Mouse (Mus musculus): ENCODE measurements around the gene Aanat. TPM values are rescaled to one million over a fixed set of nuclear protein-coding genes. Genes with fewer than 3 reads are reported as not detected.

Aanat gene
- total RNA-seq, 4 experiments from 2014 or later: not detected

DNA sequence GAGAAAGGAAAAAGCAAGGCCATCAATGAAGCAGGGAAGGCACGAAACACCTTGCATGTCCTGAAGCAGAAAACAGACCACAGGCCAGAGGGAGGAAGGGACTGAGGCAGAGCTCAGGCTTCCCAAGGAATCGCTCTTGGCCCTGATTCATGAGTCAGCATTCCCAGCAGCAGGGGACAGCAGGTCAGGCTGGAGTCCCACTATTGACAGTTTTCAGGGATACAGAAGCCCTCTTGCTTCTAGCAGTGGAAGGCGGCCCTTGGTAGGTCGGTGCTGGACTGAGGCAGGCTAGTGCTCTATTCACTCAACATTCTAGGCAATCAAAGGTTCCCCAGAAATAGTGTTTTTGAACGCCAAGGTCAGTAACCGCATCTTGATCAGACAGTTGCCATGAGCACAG lies 11.7 kb upstream of the Aanat start:
- DNase-seq (ENCODE audit: low spot score in 2 of 2): no peak

DNA sequence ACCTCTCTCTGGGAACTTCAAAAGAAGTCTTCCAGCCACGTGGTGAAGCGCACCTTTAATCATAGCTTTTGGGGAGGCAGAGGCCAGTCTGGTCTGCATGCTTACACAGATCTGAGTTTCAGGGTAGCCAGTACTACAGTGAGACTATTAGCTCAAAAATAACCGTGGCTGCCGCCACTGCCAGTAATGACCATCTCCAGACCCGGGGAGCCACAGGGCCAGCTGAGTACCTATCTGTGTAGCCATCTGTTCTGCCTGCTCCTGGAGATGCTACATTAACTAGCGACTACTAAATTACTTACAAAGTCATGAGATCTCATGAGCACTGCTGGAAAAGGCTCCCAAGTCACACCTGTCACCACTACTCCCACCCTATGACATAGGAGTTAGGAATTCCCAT lies 11.2 kb upstream of the Aanat start:
- DNase-seq (ENCODE audit: low spot score in 2 of 2): no peak

DNA sequence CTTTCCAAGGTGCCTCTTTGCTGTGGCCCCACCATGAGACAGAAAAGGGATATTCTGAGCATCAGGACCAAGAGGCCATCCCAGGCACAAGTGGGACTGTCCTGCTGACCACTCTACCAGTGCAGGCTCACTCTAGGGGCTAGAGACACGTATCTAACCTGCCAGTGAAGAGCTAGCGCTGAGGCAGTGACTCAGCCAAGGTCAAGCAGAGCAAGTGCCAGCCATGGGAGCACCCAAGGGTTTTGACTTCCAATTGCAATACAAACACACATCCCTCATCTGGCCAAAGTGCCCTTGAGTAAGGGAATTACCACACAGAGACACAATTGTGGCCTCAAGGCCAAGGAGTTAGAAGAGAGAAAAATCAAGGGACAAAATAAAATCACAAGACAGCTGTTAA lies 10.8 kb upstream of the Aanat start:
- DNase-seq (ENCODE audit: low spot score in 2 of 2): no peak

DNA sequence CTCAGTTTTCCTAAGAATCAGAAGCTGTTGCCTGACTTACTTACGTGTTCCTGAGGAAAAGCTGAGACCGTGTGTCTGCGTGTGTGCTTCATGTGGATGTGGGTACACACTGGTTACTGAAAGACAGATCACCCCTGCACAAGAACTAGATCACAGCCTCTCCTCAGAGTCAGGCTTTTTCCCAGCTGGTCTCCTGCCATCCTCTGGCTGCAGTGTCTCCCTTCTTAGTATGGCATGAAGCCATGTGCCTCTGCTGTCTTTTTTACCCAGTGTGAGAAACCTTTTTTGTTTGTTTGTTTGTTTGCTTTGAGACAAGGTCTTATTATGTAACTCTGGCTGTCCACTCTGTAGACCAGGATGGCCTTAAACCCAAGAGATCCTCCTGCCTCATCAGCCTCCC lies 7.0 kb upstream of the Aanat start:
- no peak for DNase-seq (ENCODE audit: low spot score in 2 of 2)

DNA sequence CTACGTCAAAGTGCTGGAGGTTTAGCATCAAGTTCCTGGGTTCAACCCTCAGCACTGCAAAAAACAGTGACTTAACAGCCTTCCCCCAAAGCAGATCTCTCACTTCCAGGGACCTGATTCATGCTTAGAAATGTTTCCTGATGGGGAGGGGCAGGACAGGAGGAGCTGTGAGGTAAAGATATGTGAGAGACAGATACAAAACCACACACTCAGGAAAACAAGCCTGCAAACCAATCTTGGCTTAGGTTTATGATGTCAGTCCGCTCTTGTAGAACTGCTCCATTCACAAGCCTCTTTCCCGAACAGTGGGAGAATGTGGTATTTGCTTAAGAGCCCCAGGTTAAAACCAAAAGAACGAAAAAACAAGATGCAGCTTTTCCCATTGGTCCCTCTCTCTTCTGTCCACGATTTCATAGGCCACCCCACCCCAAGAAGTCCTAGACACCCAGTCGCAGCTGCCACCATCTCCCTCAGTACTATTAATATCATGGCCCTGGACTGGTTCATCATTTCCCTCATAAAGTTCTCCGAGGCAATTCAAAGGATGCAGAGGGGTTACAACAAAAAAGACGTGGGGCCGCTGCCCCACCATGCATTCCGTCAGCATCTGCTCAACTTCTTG lies 6.1 kb upstream of the Aanat start:
- DNase-seq (ENCODE audit: low spot score in 2 of 2): no peak

DNA sequence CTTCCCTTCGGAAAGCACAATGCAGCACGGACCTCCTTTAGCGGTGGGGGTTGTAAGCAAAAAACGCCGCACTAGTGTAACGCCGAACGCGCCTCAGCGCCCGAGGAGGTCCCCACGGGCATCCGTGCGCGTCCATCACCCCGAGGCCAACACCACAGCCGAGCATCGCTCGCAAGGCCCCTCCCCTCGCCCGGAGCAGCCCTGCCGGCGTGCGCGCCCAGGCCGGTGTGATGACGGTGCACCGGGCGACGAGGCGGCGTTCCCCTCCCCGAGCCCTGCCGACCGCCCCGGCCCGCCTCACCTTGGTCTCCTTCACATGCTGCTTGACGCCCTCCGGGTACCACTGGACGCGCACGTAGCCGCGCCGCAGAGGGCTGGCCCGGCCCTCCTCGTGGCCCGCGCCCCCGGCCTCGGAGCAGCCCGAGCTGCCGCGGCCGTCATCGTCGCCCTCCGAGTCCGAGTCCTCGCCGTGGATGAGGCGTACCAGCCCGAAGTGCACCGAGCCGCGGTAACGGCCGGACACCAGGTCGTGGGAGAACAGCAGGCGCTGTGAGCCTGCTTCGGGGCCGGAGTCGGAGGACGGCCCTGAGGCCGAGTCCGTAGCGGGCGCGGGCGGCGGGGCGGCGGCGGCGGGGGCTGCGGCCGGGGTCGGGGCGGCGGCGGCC lies 5.4 kb upstream of the Aanat start:
- DNase-seq (ENCODE audit: low spot score in 2 of 2): no peak

DNA sequence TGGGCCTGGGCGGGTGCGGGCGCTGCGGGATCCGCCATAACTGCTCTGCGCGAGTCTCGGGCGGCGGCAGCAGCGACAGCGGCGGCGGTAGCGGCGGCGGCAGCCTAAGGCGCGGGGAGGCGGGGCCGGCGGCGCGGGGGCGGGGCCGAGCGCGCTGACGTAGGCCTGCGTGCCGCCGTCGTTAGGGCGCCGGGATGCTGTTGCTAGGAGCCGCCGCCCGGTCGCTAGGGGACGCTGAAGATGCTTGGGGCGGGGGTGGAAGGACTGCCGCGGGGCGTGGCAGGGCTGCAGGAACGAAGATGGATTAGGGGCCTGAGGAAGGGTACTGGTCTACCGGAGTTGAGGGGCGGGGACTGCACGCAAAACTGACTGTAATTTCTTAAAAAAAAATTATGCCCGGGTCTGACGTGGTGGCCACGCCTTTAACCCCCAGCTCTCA lies 4.8 kb upstream of the Aanat start, which contains the start of gene Ube2o:
Ube2o (minus strand) TSS at position 72 of the 439 bp plus-strand sequence.
- DNase-seq (ENCODE audit: low spot score in 2 of 2): peak; percentile 77 to 82

DNA sequence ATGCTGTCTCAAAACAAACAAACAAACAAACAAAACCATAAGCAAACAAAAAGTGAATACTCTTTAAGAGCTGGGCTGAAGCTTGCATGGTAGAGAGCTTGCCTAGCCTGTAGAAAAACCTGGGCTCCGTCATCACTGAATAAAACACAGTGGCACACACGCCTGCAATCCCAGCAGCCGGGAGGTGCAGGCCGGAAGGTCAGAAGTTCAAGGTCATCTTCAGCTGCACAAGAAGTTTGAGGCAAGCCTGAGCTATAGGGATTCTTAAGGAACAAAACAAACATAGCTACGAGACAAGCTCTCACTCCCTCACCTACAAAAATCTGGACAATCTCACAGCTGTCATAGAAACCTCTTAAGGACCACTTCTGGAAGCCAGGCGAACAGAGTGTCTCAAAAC lies 550 bp upstream of the Aanat start:
- DNase-seq (ENCODE audit: low spot score in 2 of 2): no peak

DNA sequence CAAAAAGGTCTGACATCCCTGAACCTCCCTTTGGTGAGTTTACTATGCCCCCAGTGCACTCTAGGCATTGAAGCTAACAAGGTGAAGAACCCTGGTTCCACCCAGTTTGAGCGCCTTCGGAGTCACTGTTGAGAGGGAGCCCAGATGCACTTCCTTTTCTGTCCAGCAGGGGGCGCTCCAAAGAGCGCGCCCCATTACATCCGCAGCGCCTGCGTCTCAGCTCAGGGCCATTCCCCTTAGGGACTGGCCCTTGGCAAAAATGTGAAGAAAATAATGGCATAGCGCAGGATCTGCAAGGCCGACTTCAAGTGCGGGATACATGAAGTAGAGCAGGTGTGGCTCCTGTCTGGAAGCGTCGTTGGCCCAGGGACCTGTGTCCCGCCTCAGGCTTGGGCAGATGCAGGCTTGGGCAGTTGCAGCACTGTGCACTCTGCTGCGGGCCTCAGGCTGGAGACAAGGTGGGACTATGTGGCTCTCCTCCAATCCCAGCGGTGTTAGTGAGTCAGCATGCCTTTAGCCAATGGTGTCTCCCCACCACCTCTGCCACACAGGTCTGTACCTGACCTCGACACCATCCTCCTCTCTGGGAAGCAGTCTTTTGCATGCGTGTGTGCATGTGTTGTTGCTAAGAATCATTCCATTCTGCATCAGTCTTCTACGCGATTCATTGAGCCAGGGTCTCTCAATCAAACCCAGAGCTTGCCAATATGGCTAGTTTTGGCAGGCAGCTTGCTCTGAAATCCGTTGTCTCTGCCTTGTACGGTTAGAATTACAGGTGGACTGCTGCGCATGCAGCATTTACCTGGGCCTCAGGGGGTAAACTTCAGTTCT lies 784 bp downstream of the Aanat start:
- DNase-seq (ENCODE audit: low spot score in 2 of 2): peak; percentile 48 to 51

DNA sequence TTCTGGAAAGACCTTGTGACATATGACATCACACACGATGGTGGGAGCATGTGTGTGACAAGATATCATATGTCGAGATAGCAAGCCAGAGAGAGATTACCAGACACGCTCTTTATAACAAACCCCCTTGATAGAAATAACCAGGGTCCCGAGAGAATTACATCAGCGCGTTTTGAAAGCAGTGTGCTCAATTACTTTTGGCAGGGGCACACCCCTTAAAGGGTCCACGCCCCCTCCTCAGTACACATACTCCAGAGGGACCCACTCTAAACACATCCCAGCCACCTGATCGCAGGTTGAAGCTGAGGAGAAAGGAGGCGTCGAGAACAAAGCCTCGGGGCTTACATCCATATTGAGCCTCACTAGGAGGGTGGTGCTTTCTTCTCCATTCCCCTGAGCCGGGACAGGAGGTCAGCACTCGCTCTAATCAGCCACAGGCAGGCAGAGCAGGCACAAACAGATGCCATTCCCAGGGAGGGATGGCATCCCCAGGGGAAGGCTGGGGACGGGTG lies 2.8 kb downstream of the Aanat start:
- no peak for DNase-seq (ENCODE audit: low spot score in 2 of 2)

DNA sequence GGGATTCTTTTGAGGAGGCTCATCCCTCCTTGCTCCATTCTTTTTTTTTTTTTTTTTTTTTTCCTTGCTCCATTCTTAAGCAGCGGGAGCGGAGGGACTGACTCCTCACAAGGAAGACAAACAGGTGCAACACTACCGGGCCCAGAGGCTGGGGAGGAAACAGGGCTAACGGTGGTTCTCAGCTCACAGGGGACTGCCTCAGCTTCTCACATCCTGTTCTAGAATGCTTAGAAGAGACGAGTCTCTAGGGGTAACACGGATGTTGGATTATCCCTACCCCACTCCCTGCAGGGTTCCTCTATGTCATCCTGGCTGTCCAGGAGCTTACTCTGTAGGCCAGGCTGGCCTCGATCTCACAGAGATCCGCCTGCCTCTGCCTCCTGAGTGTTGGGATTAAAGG lies 3.3 kb downstream of the Aanat start:
- no peak for DNase-seq (ENCODE audit: low spot score in 2 of 2)

DNA sequence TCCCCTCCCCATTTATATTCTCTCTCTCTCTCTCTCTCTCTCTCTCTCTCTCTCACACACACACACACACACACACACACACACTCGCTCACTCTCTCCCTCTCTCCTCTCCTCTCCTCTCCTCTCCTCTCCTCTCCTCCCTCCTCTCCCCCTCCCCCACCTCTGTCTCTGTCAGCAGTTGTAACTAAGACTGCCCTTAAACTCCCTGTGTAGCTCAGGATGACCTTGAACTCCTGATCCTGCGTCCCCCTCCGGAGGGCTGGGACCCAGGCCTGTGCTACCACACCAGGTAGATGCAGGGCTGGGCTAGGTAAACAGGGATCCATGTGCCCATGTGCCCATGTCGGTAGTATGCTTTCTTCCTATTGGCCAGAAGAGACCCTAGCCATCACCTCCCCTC lies 5.4 kb downstream of the Aanat start:
- no peak for DNase-seq (ENCODE audit: low spot score in 2 of 2)

DNA sequence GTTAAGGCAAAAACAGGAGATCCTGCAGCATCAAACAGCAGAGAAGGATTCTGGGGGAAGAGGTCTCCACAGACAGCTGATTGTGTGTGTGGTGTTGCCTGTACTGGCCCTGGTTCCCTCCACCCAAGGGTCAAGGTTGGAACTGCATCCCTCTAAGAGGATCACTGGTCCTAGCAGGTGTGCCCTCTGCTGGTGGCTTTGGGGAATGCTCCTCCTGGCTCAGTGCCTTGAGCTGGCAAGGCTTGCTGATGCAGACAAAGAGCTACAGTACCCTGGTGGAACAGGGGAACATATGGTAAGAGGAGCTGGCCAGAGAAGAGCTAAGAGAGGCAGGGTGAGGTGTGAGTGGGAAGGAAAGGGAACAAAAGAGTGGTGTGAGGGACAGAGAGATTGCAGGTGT lies 6.2 kb downstream of the Aanat start:
- DNase-seq (ENCODE audit: low spot score in 2 of 2): peak; percentile 90 to 91

DNA sequence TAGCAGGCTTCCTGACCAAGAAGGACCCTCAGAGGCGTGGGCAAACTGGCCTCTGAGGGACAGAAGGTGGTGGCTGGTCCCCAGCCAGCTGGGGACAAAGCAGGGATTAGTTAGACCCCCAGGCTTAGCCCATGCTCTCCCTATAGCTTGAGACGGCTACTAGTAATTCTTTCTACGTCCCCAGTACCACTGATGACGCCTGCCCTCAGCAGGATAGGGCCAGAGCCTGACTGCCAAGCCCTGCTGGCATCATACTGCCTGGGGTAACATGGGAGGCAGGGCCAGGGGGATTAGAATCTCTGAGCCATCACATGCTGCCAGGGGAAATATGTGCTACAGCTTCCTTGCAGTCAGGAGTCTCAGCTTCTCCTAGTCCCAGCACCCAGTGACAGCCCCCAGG lies 7.1 kb downstream of the Aanat start:
- DNase-seq (ENCODE audit: low spot score in 2 of 2): no peak

DNA sequence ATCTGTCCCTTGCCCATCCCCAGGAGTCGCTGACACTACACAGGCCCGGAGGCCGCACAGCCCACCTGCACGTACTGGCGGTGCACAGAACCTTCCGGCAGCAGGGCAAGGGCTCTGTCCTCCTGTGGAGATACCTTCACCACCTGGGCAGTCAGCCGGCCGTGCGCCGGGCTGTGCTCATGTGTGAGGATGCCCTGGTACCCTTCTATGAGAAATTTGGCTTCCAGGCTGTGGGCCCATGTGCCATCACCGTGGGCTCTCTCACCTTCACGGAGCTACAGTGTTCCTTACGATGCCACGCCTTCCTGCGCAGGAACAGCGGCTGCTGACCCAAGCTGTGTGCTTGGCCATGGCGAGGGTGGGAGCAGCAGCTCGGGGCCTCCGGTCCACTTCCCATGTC lies 10.5 kb downstream of the Aanat start:
- no peak for DNase-seq (ENCODE audit: low spot score in 2 of 2)

DNA sequence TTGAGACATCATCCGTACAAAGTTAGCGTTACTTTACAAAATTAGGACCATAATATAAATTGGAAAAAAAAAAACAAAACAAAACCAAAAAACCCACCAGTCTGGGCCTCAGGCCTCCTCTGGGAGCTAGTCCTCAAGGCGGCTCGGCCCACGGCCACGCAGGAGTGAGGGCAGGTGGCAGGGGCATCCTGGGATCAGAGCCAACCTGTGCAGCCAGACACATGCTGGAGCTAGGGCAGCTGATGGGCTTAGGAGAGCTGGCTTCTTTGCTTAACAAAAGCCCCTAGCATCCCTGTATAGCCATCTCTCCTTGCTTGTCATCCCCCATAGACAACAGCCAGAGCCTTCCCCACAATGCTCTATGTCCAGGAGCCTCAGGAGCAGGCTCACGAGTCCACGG lies 12.0 kb downstream of the Aanat start:
- DNase-seq (ENCODE audit: low spot score in 2 of 2): no peak

DNA sequence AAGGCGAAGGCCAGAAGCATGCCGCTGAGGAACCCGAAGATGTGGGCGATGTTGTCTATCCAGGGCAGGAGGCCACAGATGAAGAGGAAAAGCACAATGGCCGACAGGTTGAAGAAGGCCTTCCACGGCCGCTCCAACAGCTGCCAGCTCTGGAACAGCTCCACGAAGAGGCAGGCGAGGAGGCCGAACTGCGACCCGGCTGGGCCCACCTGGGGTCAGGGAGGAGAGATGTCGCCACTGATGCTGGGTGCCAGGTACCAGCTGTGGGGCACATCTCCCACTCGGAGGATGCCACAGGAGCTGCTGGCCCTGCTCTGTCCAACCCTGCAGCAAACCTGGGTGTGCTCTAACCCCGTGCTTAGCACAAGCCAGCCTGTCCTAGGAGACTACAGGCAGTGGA lies 13.0 kb downstream of the Aanat start:
- DNase-seq (ENCODE audit: low spot score in 2 of 2): no peak

DNA sequence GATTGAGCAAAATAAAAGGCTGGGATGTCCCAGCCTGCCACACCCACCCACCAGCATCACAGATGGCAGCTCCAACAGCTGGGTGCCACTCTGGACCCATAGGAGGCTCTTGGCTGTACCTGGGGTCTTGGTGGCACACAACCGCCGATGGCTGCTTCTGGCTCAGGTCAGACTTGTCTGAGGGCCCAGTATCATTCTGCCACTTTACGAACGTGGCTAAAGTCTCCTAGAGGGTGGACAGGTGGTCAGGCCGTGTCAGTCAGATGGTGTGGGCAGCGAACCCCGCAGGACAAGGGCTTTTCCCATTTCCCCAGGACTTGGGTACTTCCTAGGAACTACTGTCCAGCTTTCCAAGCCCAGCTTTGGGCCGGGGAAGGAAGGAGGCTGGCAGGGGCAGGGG lies 14.9 kb downstream of the Aanat start:
- no peak for DNase-seq (ENCODE audit: low spot score in 2 of 2)

DNA sequence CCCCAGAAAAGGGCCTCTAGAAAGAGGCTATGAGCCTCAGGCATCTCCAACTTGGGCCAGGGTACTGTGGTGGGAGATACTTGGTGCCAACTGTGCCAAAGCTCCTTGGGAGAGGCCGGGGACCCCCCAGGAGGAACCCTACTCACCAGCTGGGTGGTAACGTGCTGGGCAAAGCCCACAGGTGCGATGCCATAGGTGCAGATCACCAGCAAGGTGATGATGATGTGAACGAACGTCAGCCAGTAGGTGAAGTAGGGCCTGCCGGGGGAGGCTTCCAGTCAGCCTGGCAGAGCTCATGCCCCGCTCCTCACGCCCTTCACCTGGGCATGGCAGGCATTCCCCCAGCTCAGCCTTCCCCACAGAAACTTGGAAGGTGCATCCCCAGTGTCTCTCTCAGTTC lies 15.8 kb downstream of the Aanat start:
- DNase-seq (ENCODE audit: low spot score in 2 of 2): no peak

DNA sequence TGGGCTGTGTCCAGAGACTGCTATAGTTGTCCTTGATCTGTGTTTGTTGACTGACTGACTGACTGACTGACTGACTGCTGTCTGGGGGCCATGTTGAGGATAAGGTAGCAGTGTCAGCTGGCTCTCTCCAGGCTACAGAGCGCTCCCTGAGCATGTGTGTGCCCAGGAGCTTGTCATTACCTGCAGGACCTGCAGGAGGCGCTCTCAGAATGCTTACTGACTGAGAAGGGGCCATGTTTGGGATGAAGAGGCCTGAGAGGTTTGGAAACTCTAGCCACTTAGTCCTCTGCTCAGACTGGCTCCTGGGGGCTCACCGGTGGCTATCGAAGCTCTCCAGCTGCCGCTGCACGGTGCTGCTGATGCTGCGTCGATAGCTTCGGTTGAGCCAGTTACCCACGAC lies 17.1 kb downstream of the Aanat start:
- DNase-seq (ENCODE audit: low spot score in 2 of 2): no peak

DNA sequence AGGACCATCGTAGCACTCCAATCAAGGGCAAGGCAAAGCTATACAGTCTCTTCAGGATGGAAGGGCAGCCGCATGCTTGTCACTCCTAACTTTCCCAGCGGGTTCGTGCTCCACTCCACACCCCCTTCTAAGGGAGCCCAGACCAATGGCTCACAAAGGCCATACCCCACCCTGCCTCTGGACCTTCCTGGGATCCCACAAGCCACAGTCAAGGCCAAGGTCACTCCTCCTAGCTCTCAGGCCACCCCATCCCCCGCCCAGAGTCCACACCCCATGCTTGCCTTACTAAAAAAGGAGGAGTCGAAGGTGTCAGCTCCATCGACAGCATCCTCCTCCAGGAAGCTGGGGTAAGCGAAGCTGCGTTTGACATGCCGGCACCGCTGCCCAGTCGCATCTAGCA lies 17.9 kb downstream of the Aanat start:
- no peak for DNase-seq (ENCODE audit: low spot score in 2 of 2)

DNA sequence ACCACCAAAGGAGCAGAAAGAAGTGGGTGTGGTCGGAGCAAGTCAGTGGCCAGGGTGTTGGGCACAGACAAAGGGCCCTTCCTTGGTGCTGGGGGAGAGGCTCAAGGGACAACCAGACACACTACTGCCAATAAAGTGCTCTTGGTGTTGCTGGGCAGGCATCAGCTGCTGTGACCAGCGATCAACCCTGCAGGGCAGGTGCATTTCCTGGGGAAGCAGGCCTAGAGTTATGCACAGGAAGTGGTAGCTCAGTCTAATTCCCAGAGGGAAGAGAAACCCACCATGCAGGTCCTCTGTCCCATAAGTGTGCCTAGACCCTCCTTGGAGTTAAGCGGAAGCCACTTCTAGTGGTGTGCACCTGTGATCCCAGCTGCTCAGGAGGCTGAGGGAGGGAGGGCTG lies 21.5 kb downstream of the Aanat start:
- DNase-seq (ENCODE audit: low spot score in 2 of 2): no peak

All from gastrocnemius, adult 8-10 months (tissue).